Mouse (Mus musculus) neural tube, embryonic 15.5 days (tissue): ENCODE measurements around the gene Pla2g4b. TPM values are rescaled to one million over a fixed set of nuclear protein-coding genes. Genes with fewer than 3 reads are reported as not detected.

ENCODE experiments used
- microRNA-seq: library from miRNA; unstranded; fragments of <30 nt; microRNA quantifications from one replicate; pipeline ENCODE4, GENCODE M21; 2017
- polyA plus RNA-seq: library from polyadenylated mRNA; unstranded; fragments of >200 nt; fragmentation: Nextera tagmentation; extraction: Ambion mirVana; gene quantifications from 2 replicates; pipeline ENCODE4 v1.2.1, GENCODE M21; 2015

The Pla2g4b gene
- polyA plus RNA-seq, 1 experiment from 2014 or later = 2.8 TPM

Small RNA genes lying within 50 kb of the gene (microRNA-seq; reads per million reads assigned to microRNA genes)
- not detected for gene Mir7665

Other genes starting within 250 kb of the Pla2g4b start
- gene Rpap1, start 245.9 kb upstream of the Pla2g4b start, polyA plus RNA-seq = 16.2 and 19.7 TPM in 2 replicates
- 19.2 and 20.7 TPM in 2 replicates for gene Tyro3, start 235.7 kb upstream of the Pla2g4b start, polyA plus RNA-seq
- 23.6 and 25.4 TPM in 2 replicates for gene Mga, start 136.2 kb upstream of the Pla2g4b start, polyA plus RNA-seq
- 6.1 and 6.8 TPM in 2 replicates for gene Mapkbp1, start 60.7 kb upstream of the Pla2g4b start, polyA plus RNA-seq
- 20.3 and 20.7 TPM in 2 replicates for gene Jmjd7, start 5.9 kb upstream of the Pla2g4b start, polyA plus RNA-seq
- gene Gm28042, start 5.9 kb upstream of the Pla2g4b start, polyA plus RNA-seq = 4.4 and 5.1 TPM in 2 replicates
- gene Ehd4, start 121.2 kb downstream of the Pla2g4b start, polyA plus RNA-seq = 15.9 and 27.7 TPM in 2 replicates
- 3.5 and 4.2 TPM in 2 replicates for gene Pla2g4e, start 211.9 kb downstream of the Pla2g4b start, polyA plus RNA-seq